Mouse (Mus musculus): ENCODE measurements around the gene Myzap.

The Myzap gene

DNA sequence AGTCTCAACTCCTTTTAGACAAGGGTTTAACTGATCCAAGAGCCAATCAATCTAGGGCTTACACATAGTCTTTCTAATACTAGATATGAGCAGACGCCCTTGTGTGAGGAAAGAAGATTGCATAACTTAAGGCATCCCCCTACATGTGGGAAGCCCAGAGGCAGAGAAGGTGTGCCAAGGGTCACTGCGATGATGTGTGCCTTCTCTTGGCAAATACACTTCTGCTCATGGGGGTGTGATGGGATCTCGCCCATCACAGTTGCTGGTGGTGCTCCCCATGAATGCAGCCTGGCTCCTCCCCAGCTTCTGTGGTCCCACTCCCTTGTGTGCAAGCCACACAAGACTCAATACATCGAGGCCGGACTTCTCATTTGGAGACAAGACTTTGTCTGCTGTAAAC lies 47.3 kb downstream of the Myzap start:
- no peak for DNase-seq (ENCODE audit: low read depth, low spot score)

DNA sequence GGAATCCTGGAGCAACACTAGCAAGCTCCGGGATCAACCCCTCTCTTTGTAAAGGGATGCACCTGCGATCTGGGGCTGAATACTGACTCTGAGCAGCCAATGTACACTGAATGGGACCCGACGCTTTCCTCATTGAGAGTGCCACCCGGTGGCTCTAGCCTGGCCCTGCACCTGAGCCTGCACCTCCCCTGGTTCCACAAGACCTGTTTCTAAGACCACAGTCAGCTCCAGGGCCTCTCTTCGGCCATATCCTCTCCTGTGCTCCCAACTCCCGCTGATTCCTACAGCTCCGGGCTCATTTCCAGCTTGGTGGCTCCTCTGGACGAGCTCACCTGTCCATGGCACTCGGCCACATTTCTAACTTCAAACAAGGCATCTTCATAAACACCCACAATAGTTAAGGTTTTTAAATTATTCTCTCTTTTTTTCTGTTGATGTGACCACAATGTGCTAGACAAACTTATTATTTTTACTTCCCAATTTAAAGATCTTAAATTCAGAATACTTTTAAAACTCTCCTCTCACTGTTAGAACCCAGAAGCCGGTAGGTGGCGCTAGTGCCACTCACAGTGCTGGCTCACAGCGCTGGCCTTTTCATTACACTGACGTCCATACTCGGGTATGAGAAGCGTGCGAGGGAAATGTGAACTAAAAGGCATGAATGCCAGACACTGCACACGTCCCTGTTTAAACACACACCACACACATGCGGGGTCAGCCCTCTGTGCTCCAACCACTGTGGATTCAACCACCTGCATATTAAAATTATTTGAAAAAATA lies 48.5 kb downstream of the Myzap start:
- peak; percentile 73 for DNase-seq (ENCODE audit: low read depth, low spot score)

DNA sequence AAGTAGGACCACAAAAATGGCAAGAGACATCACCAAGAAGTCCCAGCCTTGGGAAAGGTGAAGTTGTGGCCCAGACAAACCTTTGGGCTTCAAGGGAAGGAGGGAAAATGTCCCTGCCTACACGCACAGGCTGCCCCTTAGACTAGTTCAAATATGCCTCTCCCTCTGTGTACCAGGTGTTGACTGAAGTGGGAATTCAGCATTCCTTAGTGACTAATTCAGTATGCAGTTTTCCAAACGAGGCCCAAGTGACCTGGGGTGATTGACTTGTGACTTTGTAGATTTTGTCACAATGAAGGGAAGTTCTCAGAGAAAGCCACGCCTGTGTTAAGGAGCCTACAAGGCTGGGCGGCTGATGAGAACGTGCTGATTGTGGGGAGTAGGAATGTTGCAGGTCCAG lies 49.9 kb downstream of the Myzap start:
- no peak for DNase-seq (ENCODE audit: low read depth, low spot score)

DNA sequence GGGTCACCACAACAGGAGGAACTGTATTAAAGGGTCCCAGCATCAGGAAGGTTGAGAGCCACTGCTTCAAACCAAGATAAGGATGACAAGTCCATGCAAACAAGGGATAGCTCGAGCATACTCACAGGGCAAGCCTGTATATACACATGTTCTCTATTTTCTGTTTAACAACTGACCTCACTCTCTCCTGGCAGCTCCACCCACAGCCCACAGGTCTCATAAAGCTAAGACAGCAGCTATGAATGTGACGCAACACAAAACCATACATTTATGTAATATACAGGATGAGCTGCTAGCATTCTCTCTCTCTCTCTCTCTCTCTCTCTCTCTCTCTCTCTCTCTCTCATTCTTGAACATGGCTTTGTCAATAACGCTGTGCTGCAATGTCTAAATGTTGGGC lies 51.4 kb downstream of the Myzap start:
- DNase-seq (ENCODE audit: low read depth, low spot score) = no peak

DNA sequence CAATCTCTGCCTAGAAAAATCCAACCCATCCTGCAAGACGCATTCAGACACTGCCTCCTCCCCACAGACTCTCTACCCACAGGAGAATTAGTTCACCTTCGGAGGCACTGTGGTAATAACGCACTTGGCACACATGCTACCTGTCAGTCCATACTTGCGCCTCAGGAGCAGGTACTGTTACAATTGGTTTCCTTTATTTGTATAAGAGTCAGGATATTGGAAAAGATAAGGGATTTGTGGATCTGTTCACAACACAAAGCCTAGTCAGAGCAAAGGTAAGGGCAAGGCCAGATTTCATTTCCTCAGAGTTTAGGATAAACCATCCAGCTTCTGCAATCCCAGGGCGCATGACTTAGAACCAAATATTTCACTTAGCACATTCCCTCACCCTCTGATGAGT lies 56.4 kb downstream of the Myzap start:
- no peak for DNase-seq (ENCODE audit: low read depth, low spot score)

DNA sequence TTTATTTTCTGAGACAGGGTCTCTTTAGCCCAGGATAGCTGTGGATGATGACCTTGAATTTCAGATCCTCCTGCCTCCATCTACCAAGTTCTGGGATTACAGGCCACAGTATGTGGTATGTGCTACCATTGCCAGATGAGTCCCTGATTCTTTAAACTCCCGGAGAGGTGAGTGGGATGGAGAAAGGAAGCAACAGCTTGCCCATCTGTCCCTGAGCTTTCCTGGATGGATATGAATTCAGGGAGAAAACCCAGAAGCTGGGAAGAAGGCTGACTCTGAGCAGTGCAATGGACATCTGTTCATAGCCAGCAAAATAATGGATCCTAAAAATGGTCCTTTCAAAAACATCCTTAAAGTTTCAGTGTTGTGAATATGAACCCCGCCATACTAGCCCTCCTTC lies 57.1 kb downstream of the Myzap start:
- no peak for DNase-seq (ENCODE audit: low read depth, low spot score)

DNA sequence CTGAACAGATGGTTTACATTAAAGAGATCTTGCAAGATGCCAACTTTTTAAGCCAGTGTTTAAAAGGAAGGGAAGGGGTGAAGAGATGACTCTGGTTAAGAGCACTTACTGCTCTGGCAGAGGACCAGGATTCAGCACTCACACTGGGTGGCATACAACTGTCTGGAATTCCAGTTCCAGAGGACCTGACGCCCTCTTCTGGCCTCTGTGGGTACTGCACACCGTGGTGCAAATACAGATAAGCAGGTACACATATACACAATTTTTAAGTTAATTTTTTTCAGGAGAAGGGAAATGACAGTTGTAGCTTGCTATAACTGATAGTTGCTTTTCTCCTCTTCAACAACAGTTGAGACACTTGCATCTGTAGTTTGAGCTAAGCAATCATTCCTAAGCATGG lies 62.2 kb downstream of the Myzap start:
- DNase-seq (ENCODE audit: low read depth, low spot score) = no peak

DNA sequence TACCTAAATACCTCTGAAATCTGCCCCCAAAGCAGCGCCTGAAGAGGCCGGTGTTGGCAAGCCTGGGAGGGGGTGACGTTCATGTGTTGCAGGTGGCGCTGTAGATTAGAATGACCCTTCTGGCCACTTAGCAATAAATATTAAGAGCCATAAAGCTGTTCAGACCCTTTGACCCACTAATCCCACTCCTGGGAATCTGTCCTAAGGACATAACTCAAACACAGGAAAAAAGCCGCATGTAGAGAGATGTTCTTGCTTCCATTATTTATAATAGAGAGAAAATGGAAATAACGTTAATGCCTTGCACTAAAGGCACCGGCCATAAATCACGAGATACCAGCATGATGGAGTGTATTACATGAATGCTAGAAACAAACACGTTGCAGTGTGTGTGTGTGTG lies 64.7 kb downstream of the Myzap start:
- peak; percentile 69 for DNase-seq (ENCODE audit: low read depth, low spot score)

DNA sequence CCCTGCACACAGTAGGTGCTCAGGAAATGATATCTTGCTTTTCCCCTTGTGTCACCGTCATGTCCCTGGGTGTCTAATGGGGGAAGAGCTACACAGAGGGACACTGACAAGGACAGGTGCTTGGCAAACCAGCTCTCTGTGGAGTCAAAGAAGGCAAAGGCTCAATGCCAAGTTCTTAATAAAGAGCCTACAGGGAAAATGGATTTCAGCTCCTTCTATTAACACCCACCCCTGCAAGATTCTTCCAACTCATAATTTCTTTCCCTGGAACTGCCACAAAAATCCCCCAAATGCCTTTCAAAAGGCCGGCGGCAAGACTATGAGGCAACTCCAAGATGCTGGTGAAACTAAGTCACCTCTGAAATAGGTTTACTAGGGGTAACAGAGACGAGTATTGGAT lies 68.3 kb downstream of the Myzap start:
- DNase-seq (ENCODE audit: low read depth, low spot score) = no peak

DNA sequence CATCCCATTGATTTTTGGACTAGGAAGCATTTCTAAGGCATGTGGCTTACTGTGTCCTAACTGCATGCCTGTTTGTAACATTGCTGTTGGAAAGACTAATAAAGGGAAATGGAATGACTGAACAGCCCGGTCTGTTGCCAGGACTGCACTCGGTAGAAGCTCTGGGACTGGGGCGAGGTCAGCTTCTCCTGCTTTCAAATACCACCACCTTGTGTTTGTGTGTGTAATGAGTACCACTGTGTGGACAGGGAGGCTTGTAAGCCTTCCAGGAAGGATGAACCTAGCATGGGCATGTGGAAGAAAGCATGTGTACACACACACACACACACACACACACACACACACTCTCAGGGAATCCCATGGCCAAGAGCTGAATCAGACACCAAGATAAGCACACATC lies 72.3 kb downstream of the Myzap start:
- no peak for DNase-seq (ENCODE audit: low read depth, low spot score)

DNA sequence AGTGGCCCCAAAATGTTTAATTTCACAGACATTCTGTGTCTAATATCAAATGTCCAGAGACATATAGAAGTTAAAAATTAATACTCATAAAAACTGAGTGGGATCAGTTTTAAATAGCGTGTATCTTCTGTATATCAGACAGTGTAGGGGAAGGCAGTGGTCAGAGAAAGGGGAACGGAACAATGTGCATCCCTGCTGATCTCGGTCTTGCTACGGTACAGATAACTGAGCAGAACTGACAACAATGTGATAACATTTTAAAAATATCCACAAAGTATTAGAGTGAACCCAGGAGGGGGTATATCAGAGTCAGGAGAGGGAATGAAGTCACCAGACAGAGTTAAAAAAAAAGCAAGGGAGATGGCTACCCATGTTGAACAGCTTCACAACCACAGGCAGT lies 74.7 kb downstream of the Myzap start:
- no peak for DNase-seq (ENCODE audit: low read depth, low spot score)

DNA sequence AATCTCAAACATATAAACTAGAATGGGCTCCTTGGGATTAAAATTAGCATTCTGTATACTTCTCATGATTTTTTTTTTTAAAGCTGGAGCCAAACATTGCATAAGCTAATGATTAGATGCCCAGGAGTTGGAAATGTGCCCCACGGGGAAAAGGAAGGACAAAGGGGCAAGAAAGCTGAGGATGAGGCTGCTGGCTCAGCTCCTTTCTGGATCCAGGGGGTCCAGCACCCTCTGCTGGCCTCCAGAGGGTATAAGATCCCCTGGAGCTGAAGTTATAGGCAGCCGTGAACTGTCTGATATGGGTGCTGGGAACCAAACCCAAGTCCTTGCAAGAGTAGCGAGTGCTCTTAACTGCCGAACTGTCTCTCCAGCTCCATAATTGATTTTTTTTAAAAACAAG lies 76.3 kb downstream of the Myzap start:
- no peak for DNase-seq (ENCODE audit: low read depth, low spot score)

DNA sequence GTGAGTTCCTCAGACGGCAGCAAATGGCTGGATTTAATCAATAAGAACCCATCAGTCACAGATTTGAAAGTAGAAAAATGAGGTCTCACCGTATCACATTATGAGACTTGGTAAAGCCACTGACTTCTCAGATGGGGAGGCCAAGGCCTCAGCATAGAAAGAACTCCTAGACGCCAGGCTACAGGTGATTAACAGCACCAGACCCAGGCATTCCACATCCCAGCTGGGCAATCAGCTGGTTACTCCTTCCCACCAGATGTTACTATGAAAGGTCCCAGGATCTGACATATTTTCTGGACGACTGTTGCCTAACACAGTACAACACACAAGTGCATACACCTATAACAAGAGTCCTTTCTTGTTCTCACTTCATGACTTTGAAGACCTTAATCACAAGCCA lies 78.6 kb downstream of the Myzap start:
- no peak for DNase-seq (ENCODE audit: low read depth, low spot score)

DNA sequence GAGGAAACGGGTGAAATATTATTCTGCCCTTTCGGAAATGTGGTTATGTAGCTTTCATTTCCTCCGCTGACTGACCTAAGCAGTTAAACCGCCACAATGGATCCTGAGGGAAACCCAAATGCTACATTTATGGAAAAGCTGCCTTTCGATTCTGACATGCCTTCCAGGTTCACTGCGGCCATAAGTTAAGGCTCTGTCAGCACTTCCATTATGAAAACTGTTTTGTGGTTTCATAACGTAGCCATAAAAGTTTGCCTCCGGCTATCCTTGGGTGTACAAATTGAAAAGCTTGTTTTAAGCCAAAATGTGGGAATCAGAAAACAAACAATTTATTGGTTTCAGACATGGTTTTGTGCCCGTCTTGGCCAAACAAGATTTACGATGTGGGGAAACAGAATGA lies 79.3 kb downstream of the Myzap start:
- no peak for DNase-seq (ENCODE audit: low read depth, low spot score)

DNA sequence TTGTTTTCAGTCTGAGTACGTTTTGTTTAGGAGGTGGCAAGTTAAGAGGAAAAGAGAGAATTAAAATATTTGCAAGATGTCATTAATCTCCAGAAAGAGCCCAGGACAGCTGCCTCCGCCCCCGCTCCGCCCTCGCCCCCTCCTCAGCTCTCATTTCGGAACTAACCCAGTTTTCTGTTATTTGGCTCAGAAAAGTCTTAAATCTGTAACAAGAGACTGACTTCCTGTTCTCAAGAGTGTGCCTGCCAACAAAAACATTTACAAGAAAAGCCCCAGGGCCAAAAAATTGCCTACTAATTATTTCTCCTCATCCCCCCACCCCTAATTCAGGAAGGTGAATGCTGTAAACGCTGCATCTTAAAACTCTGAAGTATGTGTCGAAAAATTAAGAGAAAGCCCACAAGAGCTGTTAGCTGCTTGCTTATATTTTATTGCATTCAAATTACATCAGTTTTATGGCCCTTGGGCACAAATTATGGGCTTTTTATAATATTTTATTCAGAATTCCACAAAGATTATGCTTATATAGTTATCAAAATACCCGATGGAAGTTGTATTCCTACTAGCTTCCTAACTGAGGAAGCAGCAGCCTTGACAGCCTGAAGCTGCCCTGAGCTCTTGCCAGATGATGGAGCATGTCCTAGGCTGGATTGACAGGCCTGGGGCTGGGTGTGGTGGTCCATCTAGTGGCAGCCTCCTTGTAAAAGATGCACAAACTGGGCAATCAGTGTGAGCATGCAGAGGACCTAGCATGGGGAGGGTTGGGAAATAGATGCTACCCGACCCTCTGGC lies 93.6 kb downstream of the Myzap start:
- DNase-seq (ENCODE audit: low read depth, low spot score) = no peak

DNA sequence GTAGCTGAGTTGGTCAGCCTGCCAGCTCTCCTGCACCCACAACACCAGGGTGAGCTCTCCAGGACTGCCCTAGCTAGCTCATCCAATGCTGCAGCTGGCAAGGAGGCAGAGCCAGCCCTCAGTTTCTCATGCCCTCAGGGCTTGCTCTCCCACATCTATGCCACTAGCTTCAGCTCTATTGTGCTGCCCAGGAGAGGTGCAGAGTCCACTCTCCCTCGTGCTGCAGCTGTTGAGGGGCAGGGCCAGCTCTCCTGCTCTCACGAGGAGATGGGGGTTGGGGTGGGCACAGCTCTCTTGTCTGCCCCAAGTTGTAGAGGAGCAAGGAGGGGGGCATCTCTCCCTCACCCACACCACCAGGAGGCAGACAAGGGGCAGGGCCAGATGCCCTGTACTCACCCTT lies 95.5 kb downstream of the Myzap start:
- DNase-seq (ENCODE audit: low read depth, low spot score) = no peak

DNA sequence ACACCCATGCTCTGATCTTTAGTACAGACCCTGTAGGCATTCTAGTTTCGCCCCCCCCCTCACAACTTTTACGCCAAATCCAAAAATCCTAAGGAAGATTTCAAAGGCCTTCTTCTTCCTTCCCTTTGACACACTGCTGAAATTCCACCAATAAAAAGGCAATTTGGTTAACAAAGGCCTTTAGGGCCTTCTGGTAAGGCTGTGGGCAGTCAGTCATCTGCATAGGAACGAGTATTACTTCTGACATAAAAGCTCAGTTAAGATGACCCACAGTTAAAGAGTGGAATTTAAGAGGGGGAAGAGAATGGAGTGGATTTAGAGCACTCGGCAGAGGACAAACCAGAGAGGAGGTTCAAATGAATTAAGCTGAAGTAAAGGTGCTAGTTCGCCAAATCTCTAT lies 98.4 kb downstream of the Myzap start:
- no peak for DNase-seq (ENCODE audit: low read depth, low spot score)

DNA sequence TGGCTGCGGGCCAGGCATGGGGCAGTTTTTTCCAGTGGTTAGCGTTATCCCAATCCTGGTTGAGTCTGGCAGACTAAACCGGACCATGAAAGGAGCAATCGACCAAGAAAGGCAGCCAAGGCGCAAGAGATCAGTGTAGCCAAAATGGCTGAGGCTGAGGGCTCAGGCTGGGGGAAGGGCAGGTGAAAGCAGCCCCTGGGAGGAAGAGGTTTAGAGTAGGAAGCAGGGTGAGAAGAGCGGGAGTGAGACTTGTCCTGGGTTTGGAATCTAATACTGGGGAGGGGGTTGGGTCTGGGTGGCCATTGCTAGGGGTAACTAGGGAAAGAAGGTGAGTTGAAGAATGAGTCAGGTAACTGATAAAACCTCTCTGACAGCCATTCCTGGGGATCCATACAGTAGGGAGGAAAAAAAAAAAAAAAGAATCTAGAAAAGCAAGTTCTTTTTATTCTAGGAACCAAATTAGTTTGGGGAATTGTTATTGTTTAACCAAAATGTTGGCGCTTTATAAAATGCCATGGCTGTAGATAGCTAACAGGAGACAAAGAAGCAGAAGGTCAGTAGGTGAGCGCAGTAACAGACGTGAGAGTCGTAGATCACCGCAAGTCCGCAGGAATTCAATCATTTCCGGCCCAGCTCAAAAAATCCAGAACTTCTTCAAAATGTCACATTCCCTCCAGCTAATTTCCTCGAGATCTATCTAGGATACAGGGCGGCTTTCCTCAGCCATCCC lies 99.7 kb downstream of the Myzap start:
- DNase-seq (ENCODE audit: low read depth, low spot score) = no peak

DNA sequence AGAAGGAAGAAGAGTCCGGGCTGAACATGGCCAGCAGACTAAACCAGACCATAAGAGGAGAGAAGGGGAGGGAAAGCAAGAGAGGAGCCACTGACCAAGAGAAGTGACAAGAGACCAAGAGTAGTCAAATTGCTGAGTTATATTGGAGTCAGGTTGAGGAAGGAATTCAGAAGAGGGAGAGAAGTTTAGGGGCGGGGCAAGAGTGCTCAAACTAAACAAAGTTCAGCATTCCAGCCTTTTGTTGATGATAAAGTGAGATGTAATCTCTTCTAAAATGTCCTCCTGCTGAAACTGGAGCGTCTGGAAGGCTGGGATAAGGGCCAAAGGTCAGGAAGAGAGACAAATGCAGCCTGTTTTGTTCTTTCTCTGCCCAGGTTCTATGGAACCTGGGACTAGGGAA lies 102.1 kb downstream of the Myzap start:
- DNase-seq (ENCODE audit: low read depth, low spot score) = no peak

DNA sequence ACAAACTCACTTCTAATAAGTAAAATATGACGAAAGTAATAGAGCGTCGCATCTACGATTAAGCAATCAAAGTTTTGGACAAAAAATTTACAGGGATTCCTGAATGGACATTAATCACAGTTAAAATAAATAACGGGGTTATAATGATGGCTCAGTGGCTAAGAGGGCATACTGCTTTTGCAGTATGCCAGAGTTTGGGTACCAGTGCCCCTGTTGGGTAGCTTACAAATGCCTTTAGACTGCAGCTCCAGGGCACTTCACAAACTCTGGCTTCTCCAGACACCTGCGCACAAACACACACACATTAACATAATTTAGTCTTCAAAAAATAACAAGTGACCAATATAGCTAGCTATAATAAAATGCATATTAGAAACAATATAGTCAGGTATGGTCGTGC lies 106.0 kb downstream of the Myzap start:
- no peak for DNase-seq (ENCODE audit: low read depth, low spot score)

DNA sequence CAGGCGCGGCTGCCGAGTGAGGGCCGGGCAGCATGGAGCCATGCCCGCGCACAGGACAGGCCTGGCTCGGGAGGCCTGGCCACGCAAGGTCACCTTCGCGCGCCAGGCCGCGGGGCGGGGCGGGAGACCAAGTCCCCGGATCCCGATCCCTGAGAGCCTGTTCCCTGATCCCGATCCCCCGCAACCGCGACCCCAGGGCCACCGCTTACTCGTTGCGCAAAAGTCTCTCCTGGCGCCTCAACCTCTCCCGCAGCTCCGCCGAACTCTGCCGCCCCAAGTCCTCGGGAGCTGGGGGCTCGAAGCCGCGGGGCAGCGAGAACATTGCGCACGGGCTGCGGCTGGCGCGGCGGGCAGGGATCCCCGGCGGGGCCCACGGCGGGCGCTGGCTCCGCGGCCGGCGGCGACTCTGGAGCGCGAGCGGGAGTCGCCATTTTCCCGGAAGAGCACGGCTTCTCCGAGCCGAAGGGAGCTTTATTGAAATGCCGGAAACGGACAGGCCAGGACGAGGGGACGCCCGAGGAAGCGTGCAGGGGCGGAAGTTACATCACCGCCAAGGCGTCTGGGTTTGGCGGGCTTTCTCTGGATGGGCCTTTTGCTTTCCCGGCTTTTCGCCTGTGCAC lies 106.6 kb downstream of the Myzap start, which contains the start of gene Polr2m:
Gene Polr2m, minus strand, starts transcription at position 461 of the 620 bp plus-strand sequence.
- peak; percentile 88 for DNase-seq (ENCODE audit: low read depth, low spot score)

DNA sequence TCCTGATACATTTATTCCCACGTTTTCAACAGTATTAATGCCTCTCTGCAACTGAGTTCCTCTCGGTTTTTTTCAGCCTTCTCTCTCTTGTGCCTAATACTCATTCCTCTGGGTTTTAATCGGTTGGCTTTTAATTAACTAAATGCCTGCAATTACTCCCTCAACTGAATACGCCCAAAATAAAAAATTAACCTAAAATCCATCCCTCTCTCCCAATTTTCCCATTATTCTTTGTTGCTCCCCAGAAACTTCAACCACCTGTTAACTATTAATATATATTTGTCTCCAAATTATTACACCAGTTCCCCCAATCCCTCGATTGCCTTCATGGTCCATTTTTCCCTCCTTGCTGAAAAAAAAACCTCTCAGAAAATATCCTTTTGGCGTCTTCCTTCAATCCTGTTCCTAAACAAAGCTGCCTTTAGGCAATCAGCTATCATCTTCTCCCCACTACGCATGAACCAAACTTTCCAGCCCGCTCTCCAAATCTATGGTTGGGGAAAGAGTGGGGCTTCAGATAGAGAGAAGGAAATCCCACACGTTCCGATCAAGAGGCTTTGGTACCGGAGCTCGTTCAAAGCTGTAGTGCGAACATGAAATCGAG lies 107.2 kb downstream of the Myzap start:
- no peak for DNase-seq (ENCODE audit: low read depth, low spot score)

All from embryo, embryonic 11.5 days (tissue).